8 mouse cellular contexts compared by ENCODE assay signal in the genomic region with DNA sequence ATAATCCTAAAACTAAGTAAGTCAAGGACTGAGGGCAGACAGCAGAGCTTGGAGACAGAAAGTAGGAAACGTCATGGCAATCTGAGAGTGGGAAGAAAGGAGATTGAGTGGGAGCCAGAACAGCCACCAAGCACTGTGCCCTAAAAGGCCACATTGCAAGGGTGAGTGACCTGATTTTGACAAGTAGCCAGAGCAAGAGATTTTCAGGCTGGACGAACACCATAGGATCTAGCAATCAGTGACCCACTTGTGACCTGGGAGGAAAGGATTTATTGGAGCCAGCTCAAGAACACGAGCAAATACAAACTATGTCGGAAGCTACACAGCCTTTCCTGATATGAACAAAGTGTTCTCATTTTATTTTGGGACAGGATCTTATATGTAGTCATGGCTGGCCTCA. TPM values are rescaled to one million over a fixed set of nuclear protein-coding genes. Genes with fewer than 3 reads are reported as not detected.
DNase-seq lines count a peak whose midpoint lies in the region; ATAC-seq and TF ChIP-seq lines count a peak whose summit lies in the region.

No protein-coding gene starts in this region.

- WGBS in limb, embryonic 10.5 days, result 76% methylated on average over 4 of the region's 4 CpGs
- 62% methylated on average over 4 of the region's 4 CpGs for WGBS in midbrain, embryonic 16.5 days

- no peaks in the 10 kb centered on the region for H3K36me3 ChIP-seq in ES-Bruce4 (ENCODE audit: control insufficient read depth, insufficient read depth, low read length, poor library complexity, severe bottlenecking)
- H3K36me3 ChIP-seq in limb, embryonic 10.5 days, result no peaks in the 10 kb centered on the region
- H3K36me3 ChIP-seq in midbrain, embryonic 16.5 days (ENCODE audit: control insufficient read depth, insufficient read depth, low read length), result no peaks in the 10 kb centered on the region

- no peak for ATAC-seq in midbrain, embryonic 16.5 days
- ATAC-seq in granulocyte monocyte progenitor cell, adult 5-6 weeks (replicated peaks; ENCODE audit: poor library complexity, severe bottlenecking), result no peak

- intact Hi-C loops in heart, postnatal 36 days (cut with DNase I), result loop anchor here (10.0 kb wide), 1 partner anchor 132 kb away; a partner anchor contains a TSS
- intact Hi-C loops in left cerebral cortex, postnatal 36 days (cut with DNase I), result loop anchor here (2.0 kb wide), 1 partner anchor 164 kb away; no protein-coding TSS in a partner anchor

- no peaks in the 10 kb centered on the region for H3K4me1 ChIP-seq in ES-Bruce4 (ENCODE audit: control insufficient read depth, insufficient read depth, low read length)
- peaks cover 14% of the 10 kb centered on the region for H3K4me1 ChIP-seq in bone marrow macrophage, adult 2 months (ENCODE audit: control insufficient read depth, insufficient read depth, low read length)
- H3K4me1 ChIP-seq in limb, embryonic 10.5 days, result peaks cover 24% of the 10 kb centered on the region
- H3K4me1 ChIP-seq in midbrain, embryonic 16.5 days (ENCODE audit: control insufficient read depth, insufficient read depth, low read length), result peaks cover 14% of the 10 kb centered on the region

- TF ChIP-seq EP300 in ES-Bruce4 (IDR thresholded peaks at IDR 0.05; ENCODE audit: insufficient read depth, low read depth, low read length), result no peak

- no peaks in the 10 kb centered on the region for H3K27me3 ChIP-seq in ES-Bruce4 (ENCODE audit: control insufficient read depth, insufficient read depth, low read length, poor library complexity, severe bottlenecking)
- no peaks in the 10 kb centered on the region for H3K27me3 ChIP-seq in limb, embryonic 10.5 days (ENCODE audit: low read depth, poor library complexity, severe bottlenecking)
- no peaks in the 10 kb centered on the region for H3K27me3 ChIP-seq in midbrain, embryonic 16.5 days (ENCODE audit: control insufficient read depth, insufficient read depth, low read depth, low read length)

- H3K27ac ChIP-seq in ES-Bruce4 (ENCODE audit: insufficient read depth, low read length), result peak overlapping the region; percentile 41
- peak overlapping the region; percentile 2 for H3K27ac ChIP-seq in bone marrow macrophage, adult 2 months (ENCODE audit: insufficient read depth, low read depth, low read length)
- no peak overlapping the region; the same call in 1 of the 2 replicates for H3K27ac ChIP-seq in limb, embryonic 10.5 days
- H3K27ac ChIP-seq in midbrain, embryonic 16.5 days (ENCODE audit: low read length), result no peak overlapping the region

- no peak for TF ChIP-seq CTCF in ES-Bruce4 (IDR thresholded peaks at IDR 0.05; ENCODE audit: low read depth, low read length)
- no peak for TF ChIP-seq CTCF in bone marrow macrophage, adult 2 months (IDR thresholded peaks at IDR 0.05; ENCODE audit: low read depth, low read length)

- TF ChIP-seq POLR2A in ES-Bruce4 (IDR thresholded peaks at IDR 0.05; ENCODE audit: insufficient read depth, low read length), result no peak
- no peak for TF ChIP-seq POLR2A in bone marrow macrophage, adult 2 months (IDR thresholded peaks at IDR 0.05; ENCODE audit: borderline replicate concordance, low read depth, low read length)

- peak overlapping the region; percentile 82 for H3K4me2 ChIP-seq in midbrain, embryonic 16.5 days (ENCODE audit: low read length)

- H3K4me3 ChIP-seq in ES-Bruce4 (ENCODE audit: low read depth, low read length), result peak overlapping the region; percentile 34
- peak overlapping the region; percentile 13; the same call in 1 of the 2 replicates for H3K4me3 ChIP-seq in bone marrow macrophage, adult 2 months (ENCODE audit: insufficient read depth, low read length)
- peak overlapping the region; percentile 73 for H3K4me3 ChIP-seq in limb, embryonic 10.5 days
- peak overlapping the region; percentile 76 for H3K4me3 ChIP-seq in midbrain, embryonic 16.5 days (ENCODE audit: low read depth, low read length)

- H3K9me3 ChIP-seq in ES-Bruce4 (replicated peaks; ENCODE audit: control insufficient read depth, insufficient read depth, low read length, poor library complexity, severe bottlenecking), result no peaks in the 10 kb centered on the region
- H3K9me3 ChIP-seq in limb, embryonic 10.5 days (replicated peaks), result no peaks in the 10 kb centered on the region
- no peaks in the 10 kb centered on the region for H3K9me3 ChIP-seq in midbrain, embryonic 16.5 days (replicated peaks; ENCODE audit: control insufficient read depth, low read length, poor library complexity, severe bottlenecking)

- peak overlapping the region; percentile 92 for H3K9ac ChIP-seq in ES-Bruce4 (ENCODE audit: low read depth, poor library complexity, severe bottlenecking)
- peak overlapping the region; percentile 84; the same call in 1 of the 2 replicates for H3K9ac ChIP-seq in midbrain, embryonic 16.5 days (ENCODE audit: low read depth, low read length)

- DNase-seq in heart, postnatal 36 days, result peak; percentile 23 to 34
- no peak for DNase-seq in limb, embryonic 10.5 days (ENCODE audit: low spot score)
- no peak for DNase-seq in left cerebral cortex, postnatal 36 days (ENCODE audit: low spot score in 2 of 2)
- DNase-seq in MN1 (ENCODE audit: low spot score), result no peak

RNA-seq across cellular contexts. Expression of a gene that starts 1.1 kb away (rescaled TPM):
- 3.2 and 5.6 TPM in 2 replicates for polyA plus RNA-seq in ES-Bruce4 (2011; ENCODE audit: insufficient read depth, insufficient read length, low read depth, missing spikeins)
- 5.5 and 7.3 TPM in 2 replicates for polyA plus RNA-seq in bone marrow macrophage, adult 2 months (2012; ENCODE audit: insufficient read depth, insufficient read length, missing spikeins)
- total RNA-seq in heart, postnatal 36 days (2021), result 1 to 10 TPM; 4.9 to 5.0 TPM
- polyA plus RNA-seq in limb, embryonic 10.5 days (2016; fragmentation: Nextera tagmentation; extraction: Ambion mirVana), result 5.3 and 7.3 TPM in 2 replicates
- 15.0 and 15.2 TPM in 2 replicates for polyA plus RNA-seq in midbrain, embryonic 16.5 days (2015; fragmentation: Nextera tagmentation; extraction: Ambion mirVana)
- 10 to 100 TPM; 14.5 to 18.6 TPM for total RNA-seq in left cerebral cortex, postnatal 36 days (2021)
- total RNA-seq in granulocyte monocyte progenitor cell, adult 5-6 weeks (2014; fragmentation: Nextera tagmentation), result 1.3 and 15.1 TPM in 2 replicates
- total RNA-seq in granulocyte monocyte progenitor cell, adult 5-6 weeks (2017), result 3.9 and 5.0 TPM in 2 replicates

RNA-seq across cellular contexts. Expression of a gene that starts 6.2 kb away (rescaled TPM):
- 15.9 and 16.1 TPM in 2 replicates for polyA plus RNA-seq in ES-Bruce4 (2011; ENCODE audit: insufficient read depth, insufficient read length, low read depth, missing spikeins)
- polyA plus RNA-seq in bone marrow macrophage, adult 2 months (2012; ENCODE audit: insufficient read depth, insufficient read length, missing spikeins), result 4.9 and 5.8 TPM in 2 replicates
- total RNA-seq in heart, postnatal 36 days (2021), result 10 to 100 TPM; 29.3 to 30.2 TPM
- polyA plus RNA-seq in limb, embryonic 10.5 days (2016; fragmentation: Nextera tagmentation; extraction: Ambion mirVana), result 44.5 and 48.3 TPM in 2 replicates
- polyA plus RNA-seq in midbrain, embryonic 16.5 days (2015; fragmentation: Nextera tagmentation; extraction: Ambion mirVana), result 19.1 and 20.9 TPM in 2 replicates
- total RNA-seq in left cerebral cortex, postnatal 36 days (2021), result 10 to 100 TPM; 15.2 to 16.5 TPM
- 22.9 and 25.7 TPM in 2 replicates for total RNA-seq in granulocyte monocyte progenitor cell, adult 5-6 weeks (2014; fragmentation: Nextera tagmentation)
- 8.7 and 9.7 TPM in 2 replicates for total RNA-seq in granulocyte monocyte progenitor cell, adult 5-6 weeks (2017)

RNA-seq across cellular contexts. Expression of a gene that starts 46.7 kb away (rescaled TPM):
- polyA plus RNA-seq in ES-Bruce4 (2011; ENCODE audit: insufficient read depth, insufficient read length, low read depth, missing spikeins), result not detected in 2 replicates
- 373 and 392 TPM in 2 replicates for polyA plus RNA-seq in bone marrow macrophage, adult 2 months (2012; ENCODE audit: insufficient read depth, insufficient read length, missing spikeins)
- total RNA-seq in heart, postnatal 36 days (2021), result 1 to 10 TPM; 6.3 to 6.8 TPM
- 1.5 and 1.7 TPM in 2 replicates for polyA plus RNA-seq in limb, embryonic 10.5 days (2016; fragmentation: Nextera tagmentation; extraction: Ambion mirVana)
- 2.5 and 2.7 TPM in 2 replicates for polyA plus RNA-seq in midbrain, embryonic 16.5 days (2015; fragmentation: Nextera tagmentation; extraction: Ambion mirVana)
- total RNA-seq in left cerebral cortex, postnatal 36 days (2021), result 1 to 10 TPM; 6.5 to 7.2 TPM
- 163 and 170 TPM in 2 replicates for total RNA-seq in granulocyte monocyte progenitor cell, adult 5-6 weeks (2014; fragmentation: Nextera tagmentation)
- 165 and 177 TPM in 2 replicates for total RNA-seq in granulocyte monocyte progenitor cell, adult 5-6 weeks (2017)

Comparison
In these comparisons a context has a peak if more than half of its experiments do, and no peak if none do; other contexts are left out.
1. H3K27ac ChIP-seq: peak in ES-Bruce4 (single experiment) and bone marrow macrophage, adult 2 months (single experiment); none in limb, embryonic 10.5 days (single experiment) and midbrain, embryonic 16.5 days (single experiment).
2. H3K4me3 ChIP-seq: peak in every context shown above with its lines; median percentile 76 in midbrain, embryonic 16.5 days; 73 in limb, embryonic 10.5 days; 34 in ES-Bruce4; 13 in bone marrow macrophage, adult 2 months.
3. DNase-seq: peak in heart, postnatal 36 days (2 of 2); none in limb, embryonic 10.5 days (single experiment), left cerebral cortex, postnatal 36 days (0 of 2) and MN1 (single experiment).
4. RNA of a gene that starts 46.7 kb away (polyA plus RNA-seq): 373 to 392 TPM in bone marrow macrophage, adult 2 months; 2.5 to 2.7 TPM in midbrain, embryonic 16.5 days, 1.5 to 1.7 TPM in limb, embryonic 10.5 days and not detected in ES-Bruce4; every median in the first group is over 100 times any median in the second.